Mouse (Mus musculus) limb, embryonic 10.5 days (tissue): Measurements from ENCODE around the gene Lrrc75a. TPM values are rescaled to one million over a fixed set of nuclear protein-coding genes. Genes with fewer than 3 reads are reported as not detected.
A peak's percentile ranks its signal among the peaks of the same experiment; 100 is the strongest.

Source experiments
- DNase-seq: peaks from one replicate; pipeline ENCODE4 v3.0.0-alpha.2; 2017; ENCODE audit warnings: low spot score
- H3K27ac ChIP-seq: fragments of 300-500 bp; sonication (generic); 2 replicates; pipeline ENCODE4 v1.5.1; 2016; ENCODE audit warnings: mild to moderate bottlenecking
- H3K27me3 ChIP-seq: fragments of 300-500 bp; sonication (generic); 2 replicates; pipeline ENCODE4 v1.6.1; 2016; ENCODE audit warnings: low read depth, mild to moderate bottlenecking; ENCODE audit not compliant: poor library complexity, severe bottlenecking
- H3K36me3 ChIP-seq: fragments of 300-500 bp; sonication (generic); 2 replicates; pipeline ENCODE4 v1.6.1; 2016; ENCODE audit warnings: mild to moderate bottlenecking, moderate library complexity
- H3K4me1 ChIP-seq: fragments of 300-500 bp; sonication (generic); 2 replicates; pipeline ENCODE4 v1.6.1; 2016
- H3K4me3 ChIP-seq: fragments of 300-500 bp; sonication (generic); 2 replicates; pipeline ENCODE4 v1.5.1; 2016; ENCODE audit warnings: mild to moderate bottlenecking, moderate library complexity
- H3K9me3 ChIP-seq: fragments of 300-500 bp; sonication (generic); replicated peaks from 2 replicates; pipeline ENCODE4 v1.6.1; 2016; ENCODE audit warnings: mild to moderate bottlenecking
- WGBS: fragments of 180-500 bp; shearing (Covaris S2); methylation state at CpG from one replicate; pipeline ENCODE4 v1.1.7; 2016; 5-methylcytosine and 5-hydroxymethylcytosine counted together
- polyA plus RNA-seq: library from polyadenylated mRNA; unstranded; fragments of >200 nt; fragmentation: Nextera tagmentation; extraction: Ambion mirVana; gene quantifications from 2 replicates; pipeline ENCODE4 v1.2.1, GENCODE M21; 2016

The Lrrc75a gene
- polyA plus RNA-seq, 1 experiment from 2014 or later: 17.3 TPM

DNA sequence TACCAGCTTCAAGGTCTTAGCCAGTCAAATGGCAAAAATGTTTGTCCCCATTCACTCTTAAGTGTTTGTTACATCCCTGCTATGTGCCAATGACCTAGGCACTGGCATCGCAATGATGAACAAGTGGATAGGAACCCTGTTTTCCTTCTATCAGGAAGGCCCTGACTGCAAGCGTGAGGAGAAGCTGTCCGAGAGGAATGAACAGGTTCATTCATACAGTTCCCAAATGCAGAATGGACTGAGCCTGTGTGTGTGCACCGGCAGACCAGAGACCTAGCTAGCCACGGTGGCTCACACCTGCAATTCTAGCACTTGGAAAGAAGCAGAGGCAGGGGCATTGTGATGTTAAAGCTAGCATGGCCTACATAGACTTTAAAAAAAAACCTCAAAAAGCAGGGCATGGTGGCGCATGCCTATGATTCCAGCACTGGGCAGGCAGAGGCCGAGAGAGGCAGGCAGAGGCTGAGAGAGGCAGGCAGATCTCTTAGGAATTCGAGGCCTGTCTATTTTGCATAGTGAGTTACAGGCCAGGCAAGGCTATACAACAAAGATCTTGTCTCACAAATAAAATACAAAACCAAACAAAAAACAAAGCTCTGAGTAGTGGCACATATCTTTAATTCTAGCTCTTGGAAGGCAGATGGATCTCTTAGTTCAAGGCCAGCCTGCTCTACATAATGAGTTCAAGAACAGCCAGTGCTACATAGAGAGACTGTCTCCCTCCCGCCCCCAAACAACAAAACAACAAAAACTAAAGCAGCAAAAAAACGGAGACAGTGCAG is 41.0 kb downstream of the Lrrc75a start:
- Histone ChIP-seq H3K9me3 (no peaks in the 10 kb centered on the region), H3K4me1 (peaks cover 22% of the 10 kb centered on the region), H3K27ac (no peak overlapping the region), H3K27me3 (no peaks in the 10 kb centered on the region), H3K36me3 (peaks cover 86% of the 10 kb centered on the region), H3K4me3 (no peak overlapping the region)
- WGBS: 74% methylated on average over 10 of the region's 10 CpGs
- peak; percentile 30 for DNase-seq

DNA sequence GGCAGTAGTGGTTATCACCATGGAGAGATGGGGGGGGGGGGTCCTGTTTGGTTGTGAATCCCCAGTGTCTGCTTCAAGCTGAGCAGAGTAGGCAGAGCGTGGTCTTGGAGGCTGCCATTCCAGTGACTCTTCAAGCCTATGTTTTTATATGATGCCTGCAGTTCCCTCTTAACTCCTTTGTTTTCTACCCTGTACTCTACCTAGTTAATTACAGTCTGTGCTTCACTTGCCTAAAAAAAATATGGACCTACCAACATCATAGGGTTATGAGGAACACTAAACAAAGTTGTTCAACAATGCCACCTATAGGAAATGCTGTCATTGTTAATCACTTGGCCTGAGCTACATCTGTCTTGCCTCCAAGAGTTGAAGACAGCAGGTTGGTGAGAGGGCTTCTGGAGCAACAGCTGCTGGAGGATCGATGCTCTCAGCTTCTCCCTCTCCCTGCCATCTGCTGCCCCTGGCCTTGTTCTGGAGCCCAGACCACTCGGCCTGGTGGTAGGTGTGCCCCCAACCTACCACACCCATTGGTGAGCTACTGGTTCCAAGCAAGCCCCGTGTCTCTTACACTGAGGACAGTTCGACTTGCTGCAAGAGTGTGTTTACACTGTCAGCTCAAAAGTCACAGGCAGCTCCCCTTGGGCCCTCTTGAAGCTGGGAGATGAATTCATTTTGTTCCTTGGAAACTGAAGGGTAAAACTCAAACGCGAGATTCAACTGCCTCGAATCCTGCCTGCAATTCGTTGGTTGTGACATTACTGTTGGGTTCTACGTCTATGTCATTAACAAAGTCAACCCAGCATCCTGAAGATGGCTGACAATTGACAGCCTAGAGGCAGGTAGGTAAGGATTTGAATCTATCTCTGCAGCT is 41.8 kb downstream of the Lrrc75a start:
- DNase-seq: no peak

DNA sequence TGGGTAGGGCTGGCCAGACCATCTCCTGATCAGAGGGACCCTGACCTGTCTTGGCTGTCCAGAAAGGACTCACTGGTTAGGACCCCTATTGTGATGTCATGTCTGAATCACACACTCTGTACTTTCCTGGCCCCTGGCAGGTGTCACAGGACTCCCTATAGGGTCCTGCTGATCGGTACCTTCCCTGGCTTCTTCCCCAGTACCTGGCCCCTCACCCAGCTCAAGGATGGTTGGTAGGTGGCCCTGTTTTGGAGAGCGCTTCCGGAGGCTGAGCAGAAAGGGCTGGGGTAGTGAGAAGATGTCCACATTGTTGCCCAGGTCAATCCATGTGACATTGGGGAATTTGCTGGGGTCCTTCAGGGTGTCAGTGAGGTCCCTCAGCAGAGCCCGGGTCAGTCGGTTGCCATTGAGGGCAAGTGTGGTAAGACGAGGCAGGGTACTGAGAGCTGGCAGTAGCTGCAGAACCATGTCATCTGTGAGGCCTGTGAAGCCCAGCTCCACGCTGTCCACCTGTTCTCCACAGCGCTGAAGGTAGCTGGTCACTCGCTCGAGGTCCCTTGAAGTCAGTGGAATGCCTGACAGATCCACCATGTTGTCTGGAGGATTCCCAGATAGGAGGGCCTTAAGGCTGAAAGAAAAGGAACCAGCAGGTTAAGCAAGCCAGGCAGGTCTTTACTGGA is 42.6 kb downstream of the Lrrc75a start:
- H3K27ac ChIP-seq: peak overlapping the region; percentile 27; the same call in 1 of the 2 replicates
- peaks cover 27% of the 10 kb centered on the region for H3K4me1 ChIP-seq
- peak overlapping the region; percentile 79 for H3K4me3 ChIP-seq
- peaks cover 76% of the 10 kb centered on the region for H3K36me3 ChIP-seq
- H3K9me3 ChIP-seq: no peaks in the 10 kb centered on the region
- peak; percentile 41 for DNase-seq
- H3K27me3 ChIP-seq: no peaks in the 10 kb centered on the region
- 40% methylated on average over 10 of the region's 10 CpGs for WGBS

More for the DNA sequence above, 41.8 kb downstream of the Lrrc75a start:
- Histone ChIP-seq H3K27ac (no peak overlapping the region), H3K4me1 (peaks cover 27% of the 10 kb centered on the region), H3K4me3 (peak overlapping the region; percentile 79; the same call in 1 of the 2 replicates), H3K27me3 (no peaks in the 10 kb centered on the region), H3K9me3 (no peaks in the 10 kb centered on the region), H3K36me3 (peaks cover 77% of the 10 kb centered on the region)
- WGBS: 74% methylated on average over 10 of the region's 10 CpGs

DNA sequence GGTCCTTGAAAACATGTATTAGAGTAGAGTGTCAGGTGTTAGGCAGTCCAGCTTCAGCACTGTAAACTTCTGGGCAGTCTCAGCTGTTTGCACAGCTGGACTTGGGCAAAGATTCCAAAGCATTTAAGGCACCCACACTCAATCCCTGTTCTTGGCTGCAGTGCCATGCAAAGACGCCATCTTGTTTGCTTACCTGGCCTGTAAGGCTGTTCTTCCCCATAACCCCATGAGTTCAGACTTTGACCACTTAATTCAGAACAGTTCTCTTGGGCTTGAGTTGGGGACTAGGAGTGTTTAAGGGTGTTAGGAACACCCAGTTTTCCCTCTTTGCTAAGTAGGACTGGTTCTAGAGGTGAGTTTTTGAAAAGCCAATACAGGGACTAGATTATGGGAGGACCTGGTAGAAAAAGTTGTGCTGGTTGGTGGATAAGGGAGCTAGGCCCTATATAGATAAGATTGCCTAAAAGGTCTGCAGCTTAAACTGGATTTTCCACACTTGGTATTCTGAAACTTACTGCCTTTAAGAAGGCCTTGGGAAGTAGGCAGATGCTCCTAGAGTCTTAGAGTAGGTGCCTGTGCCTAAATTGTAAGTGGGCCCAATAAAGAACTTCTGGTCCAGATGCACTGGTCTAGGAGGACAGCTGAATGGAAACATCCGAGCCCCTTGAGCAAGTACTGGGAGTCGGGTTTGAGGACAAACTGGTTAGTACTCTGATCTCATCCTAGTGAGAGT is 43.3 kb downstream of the Lrrc75a start:
- DNase-seq: no peak
- peak overlapping the region; percentile 97; the same call in 1 of the 2 replicates for H3K27ac ChIP-seq
- no peaks in the 10 kb centered on the region for H3K27me3 ChIP-seq
- peaks cover 27% of the 10 kb centered on the region for H3K4me1 ChIP-seq
- WGBS: 25% methylated on average over 3 of the region's 3 CpGs
- peaks cover 69% of the 10 kb centered on the region for H3K36me3 ChIP-seq
- H3K4me3 ChIP-seq: peak overlapping the region; percentile 79
- no peaks in the 10 kb centered on the region for H3K9me3 ChIP-seq

DNA sequence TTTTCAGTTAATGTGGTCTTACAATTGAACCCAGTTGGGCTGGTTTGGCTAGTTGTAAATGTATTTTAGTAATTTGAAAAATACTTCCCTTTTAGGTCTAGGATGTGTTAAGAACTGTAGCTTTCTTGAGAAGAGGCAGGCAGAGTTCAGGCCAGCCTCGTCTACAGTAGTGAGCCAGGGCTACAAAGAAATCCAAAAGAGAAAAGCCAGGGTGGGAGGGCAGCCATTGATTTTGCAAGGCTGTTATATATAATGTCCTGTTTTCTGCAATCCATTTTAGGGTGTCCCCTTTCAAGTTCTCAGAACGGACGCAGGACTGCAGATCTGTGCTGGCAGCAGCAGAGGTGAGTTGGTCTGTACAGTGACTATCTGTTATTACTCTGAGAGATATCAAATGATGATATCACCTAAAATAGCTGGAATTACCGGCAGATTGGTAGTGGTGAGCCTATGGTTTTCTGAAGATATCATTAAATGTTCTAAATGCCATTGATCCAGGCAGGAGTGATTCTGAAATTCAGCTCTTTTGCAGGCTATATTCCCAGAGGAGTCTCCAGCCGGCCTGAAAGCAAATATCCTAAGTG is 44.1 kb downstream of the Lrrc75a start:
- WGBS: 25% methylated on average over 5 of the region's 5 CpGs
- H3K36me3 ChIP-seq: peaks cover 62% of the 10 kb centered on the region
- no peak for DNase-seq
- H3K4me1 ChIP-seq: peaks cover 27% of the 10 kb centered on the region
- H3K4me3 ChIP-seq: peak overlapping the region; percentile 79
- no peaks in the 10 kb centered on the region for H3K27me3 ChIP-seq
- peak overlapping the region; percentile 97 for H3K27ac ChIP-seq
- no peaks in the 10 kb centered on the region for H3K9me3 ChIP-seq

DNA sequence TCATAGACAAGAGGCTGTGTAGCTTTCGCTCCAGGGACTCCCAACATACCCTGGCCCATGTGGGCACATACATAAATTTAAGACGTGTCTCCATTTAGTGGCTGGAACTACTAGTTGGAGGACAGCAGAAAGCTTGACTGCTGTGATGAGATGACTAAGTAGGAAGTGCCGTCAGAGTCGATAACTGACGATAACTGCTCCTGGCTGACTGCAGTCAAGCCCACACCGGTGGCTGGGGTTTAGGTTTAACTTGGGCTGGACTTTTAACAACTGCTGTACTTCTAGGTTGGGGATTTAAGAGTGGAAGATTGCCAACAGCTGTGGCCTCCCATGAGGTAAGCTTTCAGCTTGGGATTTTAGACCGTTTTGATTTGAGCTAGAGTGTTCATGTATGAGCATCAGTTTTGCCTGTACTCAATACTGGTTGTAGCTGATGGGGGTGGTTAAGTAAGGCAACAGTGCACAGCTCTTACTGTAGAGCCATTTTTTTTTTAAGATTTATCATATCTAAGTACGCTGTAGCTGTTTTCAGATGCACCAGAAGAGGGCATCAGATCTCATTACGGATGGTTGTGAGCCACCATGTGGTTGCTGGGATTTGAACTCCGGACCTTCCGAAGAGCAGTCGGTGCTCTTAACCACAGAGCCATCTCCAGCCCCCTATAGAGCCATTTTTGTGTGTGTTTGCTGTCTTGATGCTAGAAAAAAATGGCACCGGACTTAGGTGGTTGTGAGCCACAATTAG is 44.8 kb downstream of the Lrrc75a start:
- peaks cover 30% of the 10 kb centered on the region for H3K4me1 ChIP-seq
- peaks cover 54% of the 10 kb centered on the region for H3K36me3 ChIP-seq
- peak overlapping the region; percentile 97 for H3K27ac ChIP-seq
- no peaks in the 10 kb centered on the region for H3K9me3 ChIP-seq
- H3K4me3 ChIP-seq: peak overlapping the region; percentile 79
- no peak for DNase-seq
- no peaks in the 10 kb centered on the region for H3K27me3 ChIP-seq
- WGBS: under 1% methylated on average over 13 of the region's 13 CpGs

DNA sequence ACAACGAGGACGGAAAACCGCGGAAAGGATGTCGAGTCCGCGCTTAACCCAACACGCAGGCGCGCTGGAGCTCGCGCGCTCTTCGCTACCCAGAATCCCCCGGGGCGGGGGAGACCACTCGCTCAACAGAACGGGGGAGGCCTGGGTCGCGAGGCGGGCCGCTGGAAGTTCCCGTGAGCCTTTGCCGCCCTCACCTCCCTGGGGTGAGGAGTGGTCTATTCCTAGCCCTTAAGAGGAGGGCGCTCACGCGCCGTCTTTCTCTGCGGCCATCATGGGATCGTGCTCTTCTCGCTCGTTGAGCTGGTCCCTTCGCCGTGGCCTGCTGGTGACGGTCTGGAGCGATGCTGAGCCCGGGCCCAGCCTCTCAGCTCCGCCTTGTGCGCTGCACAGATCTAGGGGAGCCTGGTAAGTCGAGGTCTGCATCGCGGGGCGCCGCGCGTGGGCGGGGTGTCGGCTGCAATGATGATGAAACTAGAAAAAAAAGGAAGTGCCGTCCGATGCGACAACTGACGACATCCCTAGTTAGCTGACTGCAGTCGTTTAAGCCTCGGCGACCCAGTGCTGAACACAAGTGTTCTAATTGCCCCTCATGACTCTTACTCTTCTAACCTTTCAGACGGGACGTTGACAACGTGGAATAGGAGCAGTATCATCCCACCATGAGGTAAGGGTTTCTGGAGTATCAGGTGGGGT is 45.6 kb downstream of the Lrrc75a start:
- Histone ChIP-seq H3K27me3 (no peaks in the 10 kb centered on the region), H3K9me3 (no peaks in the 10 kb centered on the region), H3K4me3 (peak overlapping the region; percentile 79), H3K4me1 (peaks cover 37% of the 10 kb centered on the region), H3K27ac (peak overlapping the region; percentile 97), H3K36me3 (peaks cover 47% of the 10 kb centered on the region)
- WGBS: under 1% methylated on average over 58 of the region's 58 CpGs
- peak; percentile 98 for DNase-seq

DNA sequence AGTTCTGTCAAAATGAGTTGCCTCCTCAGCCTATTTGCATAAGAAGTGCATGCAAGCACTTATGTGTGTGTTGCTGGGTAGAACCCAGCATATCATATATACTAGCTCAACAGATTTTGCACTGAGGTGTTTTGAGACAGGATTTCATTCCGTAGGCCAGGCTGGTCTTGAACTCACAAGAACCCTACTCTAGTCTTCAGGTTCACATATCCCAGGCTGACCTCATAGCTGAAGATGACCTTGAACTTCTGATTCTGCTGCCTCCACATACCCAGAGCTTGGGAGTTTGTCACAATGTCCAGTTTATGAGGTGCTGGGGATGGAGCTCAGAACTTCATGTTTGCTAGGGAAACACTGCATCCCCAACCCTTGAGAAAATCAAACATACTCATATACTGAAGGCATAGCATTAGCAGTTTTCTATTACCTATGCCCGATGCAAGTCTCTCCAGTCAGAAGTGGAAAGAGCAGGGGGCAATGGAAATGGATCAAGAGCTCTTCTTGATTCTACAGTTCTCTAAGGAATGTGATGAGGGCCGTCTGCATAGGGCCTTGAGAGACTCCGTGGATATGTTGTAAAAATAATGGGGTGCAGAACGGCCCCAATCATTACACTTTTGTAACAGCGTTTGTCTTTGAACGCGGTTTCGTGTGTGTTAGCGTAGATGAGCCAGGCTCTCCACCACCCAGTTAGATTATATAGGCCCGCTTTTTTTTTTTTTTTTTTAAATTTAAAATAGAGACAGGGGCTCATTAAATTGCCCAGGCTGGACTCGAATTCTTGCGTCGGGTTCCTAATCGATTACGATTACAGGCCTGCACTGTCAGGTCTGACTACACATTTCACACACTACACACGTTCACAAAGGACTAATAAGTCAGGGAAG is 46.3 kb downstream of the Lrrc75a start:
- H3K27me3 ChIP-seq: no peaks in the 10 kb centered on the region
- 13% methylated on average over 17 of the region's 17 CpGs for WGBS
- peaks cover 38% of the 10 kb centered on the region for H3K4me1 ChIP-seq
- peak overlapping the region; percentile 97 for H3K27ac ChIP-seq
- peak; percentile 52 for DNase-seq
- peaks cover 39% of the 10 kb centered on the region for H3K36me3 ChIP-seq
- H3K4me3 ChIP-seq: peak overlapping the region; percentile 79
- H3K9me3 ChIP-seq: no peaks in the 10 kb centered on the region

DNA sequence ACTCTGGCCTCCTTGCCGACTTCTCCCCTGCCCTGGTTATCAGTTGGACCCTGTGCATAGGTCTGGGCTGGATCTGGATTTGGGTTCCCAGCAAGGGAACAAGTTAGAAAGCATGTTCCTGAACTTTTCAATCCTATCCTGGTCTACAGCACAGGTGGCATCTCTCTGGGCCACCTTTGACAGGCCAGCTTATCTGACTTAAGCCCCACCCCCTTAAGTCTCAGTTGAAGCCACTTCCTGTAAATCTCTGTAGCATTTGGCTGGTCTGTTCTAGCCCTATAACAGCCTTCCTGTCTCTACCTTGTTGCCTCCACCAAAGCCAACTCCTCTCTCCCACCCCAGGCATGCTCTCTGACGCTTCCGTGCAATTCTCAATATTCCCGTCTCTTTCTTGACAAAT is 49.8 kb downstream of the Lrrc75a start:
- 87% methylated on average over 4 of the region's 4 CpGs for WGBS
- H3K27me3 ChIP-seq: no peaks in the 10 kb centered on the region
- H3K27ac ChIP-seq: peak overlapping the region; percentile 56
- H3K9me3 ChIP-seq: no peaks in the 10 kb centered on the region
- H3K36me3 ChIP-seq: peaks cover 5% of the 10 kb centered on the region
- no peak for DNase-seq
- H3K4me1 ChIP-seq: peaks cover 19% of the 10 kb centered on the region
- no peak overlapping the region for H3K4me3 ChIP-seq

DNA sequence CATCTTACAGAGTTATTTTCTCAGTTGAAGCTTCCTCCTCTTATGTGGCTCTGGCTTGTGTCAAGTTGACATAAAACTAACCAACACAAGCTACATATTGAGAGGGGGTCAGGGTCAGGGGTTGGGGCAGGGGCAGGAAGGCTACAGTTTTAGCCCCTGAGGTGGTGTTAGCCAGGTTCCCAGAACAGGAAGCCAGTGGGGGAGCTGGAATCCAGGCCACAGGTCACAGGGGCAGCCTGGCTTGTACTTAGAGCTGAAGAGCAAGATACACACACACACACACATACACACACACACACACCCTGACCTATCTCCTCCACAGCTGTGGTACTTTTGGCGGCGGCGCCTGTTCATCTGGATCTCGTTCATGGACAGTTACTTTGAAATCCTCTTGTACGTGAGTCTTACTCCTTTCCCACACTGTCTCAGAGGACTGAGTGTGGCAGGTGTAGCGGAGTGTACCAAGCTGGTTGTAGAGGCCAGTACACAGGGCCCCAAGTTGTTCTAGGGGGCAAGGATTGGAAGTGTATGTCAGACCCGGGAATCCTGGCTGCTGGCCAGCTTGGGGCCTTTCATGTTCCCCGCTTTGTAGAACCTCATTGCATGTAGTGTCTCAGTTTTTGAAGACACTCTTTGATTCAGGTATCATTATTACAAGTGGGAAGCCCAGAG is 56.3 kb downstream of the Lrrc75a start:
- DNase-seq: no peak
- Histone ChIP-seq H3K4me1 (peaks cover 25% of the 10 kb centered on the region), H3K9me3 (no peaks in the 10 kb centered on the region), H3K4me3 (no peak overlapping the region), H3K27ac (no peak overlapping the region), H3K36me3 (no peaks in the 10 kb centered on the region), H3K27me3 (no peaks in the 10 kb centered on the region)
- 49% methylated on average over 8 of the region's 8 CpGs for WGBS
